14 mouse cellular contexts compared by ENCODE assay signal in genomic region chr2:165864769-165865168, GRCm38 (mm10). TPM values are rescaled to one million over a fixed set of nuclear protein-coding genes. Genes with fewer than 3 reads are reported as not detected.
DNase-seq lines count a peak whose midpoint lies in the region; ATAC-seq and TF ChIP-seq lines count a peak whose summit lies in the region.
"Had no signal": no experiment of that assay in that cellular context is flagged by ENCODE, and none has a peak within 500 bp of the region (broad histone marks: within the 10 kb centered on the region; RNA-seq: fewer than 3 reads in every experiment).

No protein-coding gene starts in this region.

- H3K27me3 ChIP-seq in hindbrain, embryonic 10.5 days (ENCODE audit: insufficient read depth, poor library complexity, severe bottlenecking), result no peaks in the 10 kb centered on the region
- no peaks in the 10 kb centered on the region for H3K27me3 ChIP-seq in hindbrain, embryonic 12.5 days
- no peaks in the 10 kb centered on the region for H3K27me3 ChIP-seq in liver, embryonic 13.5 days
- H3K27me3 ChIP-seq in liver, embryonic 11.5 days (replicated peaks; ENCODE audit: control insufficient read depth, insufficient read depth, low read length), result no peaks in the 10 kb centered on the region
- H3K27me3 ChIP-seq in midbrain, postnatal 0 days (ENCODE audit: insufficient read depth, low read length), result no peaks in the 10 kb centered on the region
- H3K27me3 ChIP-seq in midbrain, embryonic 14.5 days (ENCODE audit: control insufficient read depth, insufficient read depth, low read length), result no peaks in the 10 kb centered on the region
- H3K27me3 ChIP-seq: CH12.LX; forebrain, embryonic 13.5 days had no signal

- H3K9me3 ChIP-seq in hindbrain, embryonic 10.5 days, result no peaks in the 10 kb centered on the region
- no peaks in the 10 kb centered on the region for H3K9me3 ChIP-seq in hindbrain, embryonic 12.5 days (replicated peaks)
- H3K9me3 ChIP-seq in liver, embryonic 13.5 days (replicated peaks), result no peaks in the 10 kb centered on the region
- H3K9me3 ChIP-seq in liver, embryonic 11.5 days (ENCODE audit: control insufficient read depth, low read length), result no peaks in the 10 kb centered on the region
- H3K9me3 ChIP-seq in midbrain, postnatal 0 days (ENCODE audit: low read length), result no peaks in the 10 kb centered on the region
- no peaks in the 10 kb centered on the region for H3K9me3 ChIP-seq in midbrain, embryonic 14.5 days (ENCODE audit: control insufficient read depth, low read length)
- H3K9me3 ChIP-seq: forebrain, embryonic 13.5 days had no signal

- H3K9ac ChIP-seq in hindbrain, embryonic 12.5 days, result no peak overlapping the region
- 0 out of 2 replicates have a peak overlapping the region, but pooled peaks have one; percentile 3 for H3K9ac ChIP-seq in liver, embryonic 13.5 days
- no peak overlapping the region for H3K9ac ChIP-seq in liver, embryonic 11.5 days (ENCODE audit: low read depth, low read length)
- 0 out of 2 replicates have a peak overlapping the region, but pooled peaks have one; percentile 29 for H3K9ac ChIP-seq in midbrain, postnatal 0 days (replicated peaks; ENCODE audit: low read length, poor library complexity, severe bottlenecking)
- no peak overlapping the region for H3K9ac ChIP-seq in midbrain, embryonic 14.5 days (replicated peaks; ENCODE audit: low read length)
- H3K9ac ChIP-seq: forebrain, embryonic 13.5 days had no signal

- no peak for ATAC-seq in hindbrain, embryonic 12.5 days (ENCODE audit: low FRiP score)
- ATAC-seq in liver, embryonic 13.5 days (ENCODE audit: low read depth), result no peak
- ATAC-seq in liver, embryonic 11.5 days (replicated peaks; ENCODE audit: low FRiP score), result no peak
- ATAC-seq in midbrain, postnatal 0 days (ENCODE audit: low FRiP score), result no peak
- ATAC-seq in midbrain, embryonic 14.5 days (ENCODE audit: low FRiP score, low TSS enrichment), result no peak
- ATAC-seq: forebrain, embryonic 13.5 days had no signal

- 80% methylated on average over 3 of the region's 3 CpGs for WGBS in hindbrain, embryonic 10.5 days
- 85% methylated on average over 3 of the region's 3 CpGs for WGBS in hindbrain, embryonic 12.5 days
- 82% methylated on average over 3 of the region's 3 CpGs for WGBS in liver, embryonic 13.5 days (ENCODE audit: insufficient replicate concordance)
- WGBS in liver, embryonic 11.5 days, result 82% methylated on average over 3 of the region's 3 CpGs
- 69% methylated on average over 3 of the region's 3 CpGs for WGBS in midbrain, postnatal 0 days
- 78% methylated on average over 3 of the region's 3 CpGs for WGBS in midbrain, embryonic 14.5 days

- peak; percentile 32 for DNase-seq in adrenal gland, postnatal 10 days
- no peak for DNase-seq in adrenal gland, adult 2 months
- DNase-seq in hindbrain, embryonic 10.5 days (ENCODE audit: low spot score), result no peak
- DNase-seq in liver, embryonic 13.5 days, result no peak
- DNase-seq in liver, embryonic 11.5 days (ENCODE audit: low spot score), result no peak
- no peak for DNase-seq in midbrain, postnatal 0 days (ENCODE audit: low spot score)
- DNase-seq in midbrain, embryonic 14.5 days, result no peak
- DNase-seq: heart, postnatal 10 days; kidney, postnatal 14 days; right cerebral cortex, postnatal 14 days; thymus, postnatal 4 days had no signal

- TF ChIP-seq CTCF in midbrain, postnatal 0 days (IDR thresholded peaks at IDR 0.05), result no peak

- H3K36me3 ChIP-seq in hindbrain, embryonic 10.5 days, result peaks cover 64% of the 10 kb centered on the region
- peaks cover 13% of the 10 kb centered on the region; the same call in 1 of the 2 replicates for H3K36me3 ChIP-seq in hindbrain, embryonic 12.5 days
- peaks cover 84% of the 10 kb centered on the region for H3K36me3 ChIP-seq in liver, embryonic 13.5 days
- peaks cover 18% of the 10 kb centered on the region for H3K36me3 ChIP-seq in liver, embryonic 11.5 days (ENCODE audit: control insufficient read depth, insufficient read depth, low read length)
- H3K36me3 ChIP-seq in midbrain, postnatal 0 days (ENCODE audit: insufficient read depth, low read length), result no peaks in the 10 kb centered on the region
- peaks cover 2% of the 10 kb centered on the region; the same call in 1 of the 2 replicates for H3K36me3 ChIP-seq in midbrain, embryonic 14.5 days (ENCODE audit: control insufficient read depth, insufficient read depth, low read length)

- H3K27ac ChIP-seq in hindbrain, embryonic 10.5 days, result peak overlapping the region; percentile 64; the same call in 1 of the 2 replicates
- H3K27ac ChIP-seq in hindbrain, embryonic 12.5 days, result no peak overlapping the region
- H3K27ac ChIP-seq in liver, embryonic 13.5 days, result no peak overlapping the region
- H3K27ac ChIP-seq in liver, embryonic 11.5 days (ENCODE audit: low read depth, low read length), result no peak overlapping the region
- 0 out of 2 replicates have a peak overlapping the region, but pooled peaks have one; percentile 32 for H3K27ac ChIP-seq in midbrain, postnatal 0 days (ENCODE audit: low read depth, low read length)
- no peak overlapping the region for H3K27ac ChIP-seq in midbrain, embryonic 14.5 days (replicated peaks; ENCODE audit: low read depth, low read length)
- H3K27ac ChIP-seq: forebrain, embryonic 13.5 days had no signal

- no peak overlapping the region for H3K4me3 ChIP-seq in hindbrain, embryonic 10.5 days
- no peak overlapping the region for H3K4me3 ChIP-seq in hindbrain, embryonic 12.5 days
- no peak overlapping the region for H3K4me3 ChIP-seq in liver, embryonic 13.5 days (replicated peaks)
- H3K4me3 ChIP-seq in liver, embryonic 11.5 days (ENCODE audit: low read depth, low read length), result no peak overlapping the region
- no peak overlapping the region for H3K4me3 ChIP-seq in midbrain, postnatal 0 days (ENCODE audit: low read depth, low read length)
- H3K4me3 ChIP-seq in midbrain, embryonic 14.5 days (replicated peaks; ENCODE audit: low read depth, low read length), result no peak overlapping the region
- H3K4me3 ChIP-seq: forebrain, embryonic 13.5 days had no signal

- peaks cover 81% of the 10 kb centered on the region for H3K4me1 ChIP-seq in hindbrain, embryonic 10.5 days (replicated peaks)
- H3K4me1 ChIP-seq in hindbrain, embryonic 12.5 days, result peaks cover 81% of the 10 kb centered on the region
- H3K4me1 ChIP-seq in liver, embryonic 13.5 days (replicated peaks), result peaks cover 89% of the 10 kb centered on the region
- H3K4me1 ChIP-seq in liver, embryonic 11.5 days (replicated peaks; ENCODE audit: control insufficient read depth, insufficient read depth, low read length), result peaks cover 35% of the 10 kb centered on the region
- peaks cover 28% of the 10 kb centered on the region for H3K4me1 ChIP-seq in midbrain, postnatal 0 days (ENCODE audit: insufficient read depth, low read length)
- H3K4me1 ChIP-seq in midbrain, embryonic 14.5 days (ENCODE audit: control insufficient read depth, insufficient read depth, low read length), result peaks cover 41% of the 10 kb centered on the region

- no peak overlapping the region for H3K4me2 ChIP-seq in hindbrain, embryonic 12.5 days (replicated peaks)
- no peak overlapping the region for H3K4me2 ChIP-seq in liver, embryonic 13.5 days
- no peak overlapping the region for H3K4me2 ChIP-seq in liver, embryonic 11.5 days
- H3K4me2 ChIP-seq in midbrain, postnatal 0 days (ENCODE audit: low read depth, low read length, poor library complexity, severe bottlenecking), result no peak overlapping the region
- no peak overlapping the region for H3K4me2 ChIP-seq in midbrain, embryonic 14.5 days (ENCODE audit: low read length)
- H3K4me2 ChIP-seq: forebrain, embryonic 13.5 days had no signal

RNA-seq across cellular contexts. Expression of gene Zmynd8, which starts 34.0 kb away (rescaled TPM):
- 10 to 100 TPM; 39.8 to 57.2 TPM for total RNA-seq in adrenal gland, postnatal 10 days (2021)
- 10 to 100 TPM; 53.9 to 56.5 TPM for total RNA-seq in adrenal gland, adult 2 months (2021)
- 21.3 and 22.2 TPM in 2 replicates for polyA plus RNA-seq in adrenal gland, adult 2 months (2012; rRNA removed)
- polyA plus RNA-seq in hindbrain, embryonic 10.5 days (2016; fragmentation: Nextera tagmentation; extraction: Ambion mirVana), result 60.0 and 65.2 TPM in 2 replicates
- 71.8 and 72.1 TPM in 2 replicates for polyA plus RNA-seq in hindbrain, embryonic 12.5 days (2016; fragmentation: Nextera tagmentation; extraction: Ambion mirVana)
- 26.5 and 28.3 TPM in 2 replicates for polyA plus RNA-seq in liver, embryonic 13.5 days (2015; fragmentation: Nextera tagmentation; extraction: Ambion mirVana)
- 49.1 and 55.8 TPM in 2 replicates for polyA plus RNA-seq in liver, embryonic 11.5 days (2014; fragmentation: Nextera tagmentation; extraction: Ambion mirVana)
- 55.9 and 73.4 TPM in 2 replicates for total RNA-seq in midbrain, postnatal 0 days (2014; rRNA removed)
- polyA plus RNA-seq in midbrain, postnatal 0 days (2015; fragmentation: Nextera tagmentation; extraction: Ambion mirVana), result 56.8 and 59.0 TPM in 2 replicates
- polyA plus RNA-seq in midbrain, embryonic 14.5 days (2014; fragmentation: Nextera tagmentation; extraction: Ambion mirVana), result 64.4 and 67.8 TPM in 2 replicates

Comparison
In these comparisons a context has a peak if more than half of its experiments do, and no peak if none do; other contexts are left out.
1. H3K27ac ChIP-seq: peak in hindbrain, embryonic 10.5 days (single experiment) and midbrain, postnatal 0 days (single experiment); none in hindbrain, embryonic 12.5 days (single experiment), liver, embryonic 13.5 days (single experiment), liver, embryonic 11.5 days (single experiment) and midbrain, embryonic 14.5 days (single experiment).
2. H3K9ac ChIP-seq: peak in liver, embryonic 13.5 days (single experiment) and midbrain, postnatal 0 days (single experiment); none in hindbrain, embryonic 12.5 days (single experiment), liver, embryonic 11.5 days (single experiment) and midbrain, embryonic 14.5 days (single experiment).